Mouse (Mus musculus) cerebellum, adult 2 months (tissue): ENCODE data around the gene Gm17783. TPM values are rescaled to one million over a fixed set of nuclear protein-coding genes. Genes with fewer than 3 reads are reported as not detected.
"Not testable (repeated sequence)": the region's sequence is repeated elsewhere in the genome, so short reads cannot be mapped to it uniquely, and the experiment has no call there.

Source experiments
- DNase-seq, 2 experiments: peaks; one replicate each; pipeline ENCODE4 v3.0.0; 2021
- H3K27ac ChIP-seq: fragments of 200-500 bp; 2 replicates; pipeline ENCODE4 v1.5.1; 2012; ENCODE audit warnings: low read length, control low read depth, inconsistent platforms; ENCODE audit not compliant: insufficient read depth
- H3K27me3 ChIP-seq: fragments of 200-500 bp; 2 replicates; pipeline ENCODE4 v1.6.1; 2012; ENCODE audit warnings: inconsistent platforms, mild to moderate bottlenecking, low read length, moderate library complexity; ENCODE audit not compliant: control insufficient read depth, insufficient read depth
- H3K4me1 ChIP-seq: fragments of 200-500 bp; 2 replicates; pipeline ENCODE4 v1.6.1; 2011; ENCODE audit warnings: low read length; ENCODE audit not compliant: control insufficient read depth, insufficient read depth
- H3K4me3 ChIP-seq: fragments of 200-500 bp; replicated peaks from 2 replicates; pipeline ENCODE3; 2011; ENCODE audit warnings: mild to moderate bottlenecking, low read depth, low read length, control low read depth; ENCODE audit not compliant: insufficient read depth
- CTCF ChIP-seq: fragments of 200-500 bp; IDR thresholded peaks from 2 replicates; pipeline ENCODE4 v1.5.1; 2011; ENCODE audit warnings: low read depth, mild to moderate bottlenecking, control low read depth, low read length, moderate library complexity, borderline replicate concordance; ENCODE audit not compliant: insufficient read depth
- POLR2A ChIP-seq: fragments of 200-500 bp; IDR thresholded peaks from 2 replicates; pipeline ENCODE4 v1.6.1; 2011; ENCODE audit warnings: low read length, control low read depth, borderline replicate concordance; ENCODE audit not compliant: insufficient read depth
- WGBS: fragments of 180-500 bp; shearing (Covaris S2); methylation state at CpG from one replicate; pipeline ENCODE4 v1.1.7; 2018; 5-methylcytosine and 5-hydroxymethylcytosine counted together
- polyA plus RNA-seq: library from polyadenylated mRNA; depleted of rRNA; stranded (reverse); fragments of >200 nt; gene quantifications from 2 replicates; pipeline ENCODE4 v1.2.3, GENCODE M21; 2012; rRNA removed

Gm17783 gene
- polyA plus RNA-seq, 1 experiment = not detected

- no peak for TF ChIP-seq CTCF
- no peak for TF ChIP-seq POLR2A
- 93% methylated on average over 5 of the region's 5 CpGs for WGBS
These were observed 3.2 kb upstream of the Gm17783 start, which contains the start of gene Slc9c1 for GRCm38 (mm10) chr16:45535009-45535408. Slc9c1 (plus strand) TSS chr16:45535309.

GRCm38 (mm10) chr16:45525551-45525950, 6.3 kb downstream of the Gm17783 start:
- WGBS = 82% methylated on average over 5 of the region's 5 CpGs
- no peak for TF ChIP-seq CTCF
- TF ChIP-seq POLR2A = no peak
- no peak overlapping the region for H3K4me3 ChIP-seq

More at GRCm38 (mm10) chr16:45535009-45535408, 3.2 kb upstream of the Gm17783 start, which contains the start of gene Slc9c1:
- no peak for DNase-seq
- no peaks in the 10 kb centered on the region for H3K27me3 ChIP-seq
- H3K27ac ChIP-seq = no peak within 1 kb of the TSS
- no peaks in the 10 kb centered on the region for H3K4me1 ChIP-seq
- H3K4me3 ChIP-seq = no peak within 1 kb of the TSS

GRCm38 (mm10) chr16:45495326-45495725, 36.5 kb downstream of the Gm17783 start:
- TF ChIP-seq CTCF = no peak
- TF ChIP-seq POLR2A = no peak
- H3K4me3 ChIP-seq = no peak overlapping the region
- no peaks in the 10 kb centered on the region for H3K4me1 ChIP-seq
- WGBS = 74% methylated on average over 1 of the region's 1 CpGs
- DNase-seq = no peak
- no peak overlapping the region for H3K27ac ChIP-seq
- no peaks in the 10 kb centered on the region for H3K27me3 ChIP-seq

More at GRCm38 (mm10) chr16:45525551-45525950, 6.3 kb downstream of the Gm17783 start:
- DNase-seq = no peak
- H3K4me1 ChIP-seq = no peaks in the 10 kb centered on the region
- H3K27me3 ChIP-seq = no peaks in the 10 kb centered on the region
- H3K27ac ChIP-seq = no peak overlapping the region

- H3K4me3 ChIP-seq = no peak within 1 kb of the TSS
- 82% methylated on average over 5 of the region's 5 CpGs for WGBS
These were observed 38.9 kb downstream of the Gm17783 start, which contains the start of gene Gm609 for GRCm38 (mm10) chr16:45492927-45493326. Gm609 (minus strand) TSS chr16:45492969.

GRCm38 (mm10) chr16:45476991-45477390, 54.9 kb downstream of the Gm17783 start:
- DNase-seq = no peak
- no peak overlapping the region for H3K27ac ChIP-seq
- H3K27me3 ChIP-seq = no peaks in the 10 kb centered on the region
- no peak for TF ChIP-seq POLR2A
- no peak for TF ChIP-seq CTCF
- no peak overlapping the region for H3K4me3 ChIP-seq
- no peaks in the 10 kb centered on the region for H3K4me1 ChIP-seq

More at GRCm38 (mm10) chr16:45492927-45493326, 38.9 kb downstream of the Gm17783 start, which contains the start of gene Gm609:
- Histone ChIP-seq H3K27ac (no peak within 1 kb of the TSS), H3K27me3 (no peaks in the 10 kb centered on the region), H3K4me1 (no peaks in the 10 kb centered on the region)
- DNase-seq = no peak
- TF ChIP-seq POLR2A = no peak
- TF ChIP-seq CTCF = no peak

GRCm38 (mm10) chr16:45471836-45472235, 60.0 kb downstream of the Gm17783 start:
- not testable (repeated sequence) for H3K4me3 ChIP-seq, H3K27ac ChIP-seq, DNase-seq, H3K4me1 ChIP-seq, H3K27me3 ChIP-seq
- 44% methylated on average over 3 of the region's 3 CpGs for WGBS

Other genes with a start within 250 kb of the Gm17783 start
- gene Cd200, start 123.0 kb downstream of the Gm17783 start, polyA plus RNA-seq = 68.1 and 69.7 TPM in 2 replicates
- 0.33 and 0.43 TPM in 2 replicates for gene Gm609, start 39.1 kb downstream of the Gm17783 start, polyA plus RNA-seq
- not detected in 2 replicates for gene Slc9c1, start 3.3 kb upstream of the Gm17783 start, polyA plus RNA-seq
- not detected in 2 replicates for gene Gcsam, start 78.3 kb upstream of the Gm17783 start, polyA plus RNA-seq
- gene BC016579, start 122.0 kb upstream of the Gm17783 start, polyA plus RNA-seq = 0.36 and 0.47 TPM in 2 replicates
- 2.5 and 2.8 TPM in 2 replicates for gene Tmprss7, start 161.6 kb upstream of the Gm17783 start, polyA plus RNA-seq
- 808 and 848 TPM in 2 replicates for gene Tagln3, start 192.6 kb upstream of the Gm17783 start, polyA plus RNA-seq
- gene Abhd10, start 210.9 kb upstream of the Gm17783 start, polyA plus RNA-seq = 37.3 and 41.0 TPM in 2 replicates